Mouse (Mus musculus) testis, adult 2 months (tissue): ENCODE measurements around the gene Plcb2.

ENCODE experiments used
- CTCF ChIP-seq: fragments of 200-500 bp; IDR thresholded peaks from 2 replicates; pipeline ENCODE4 v1.5.1; 2012; ENCODE audit warnings: low read depth, mild to moderate bottlenecking, inconsistent platforms, low read length, moderate library complexity; ENCODE audit not compliant: control insufficient read depth, insufficient read depth, insufficient replicate concordance
- POLR2A ChIP-seq: fragments of 200-500 bp; IDR thresholded peaks from 2 replicates; pipeline ENCODE4 v1.6.1; 2012; ENCODE audit warnings: low read depth, mild to moderate bottlenecking, inconsistent platforms, low read length, moderate library complexity; ENCODE audit not compliant: control insufficient read depth

DNA sequence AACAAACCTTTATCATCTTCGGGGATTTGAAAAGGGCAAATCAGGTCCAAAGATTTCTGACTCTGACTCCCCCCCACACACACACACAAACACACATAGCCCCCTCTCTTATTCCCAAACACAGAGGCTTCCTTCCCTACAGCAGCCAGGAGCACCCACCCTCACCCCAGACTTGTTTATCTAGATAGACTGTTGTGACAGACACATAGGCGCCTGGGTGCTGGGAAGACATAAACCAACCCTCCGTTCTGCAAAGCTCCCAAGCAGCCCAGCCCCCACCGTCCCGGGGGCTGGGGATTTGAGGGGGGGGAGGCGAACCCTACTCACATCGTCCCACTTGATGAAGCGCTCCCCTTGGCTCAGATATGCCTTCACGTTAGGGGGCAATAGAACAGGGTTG, 327 bp downstream of the Plcb2 start:
- no peak for TF ChIP-seq POLR2A
- TF ChIP-seq CTCF: no peak
